In the genomic region with DNA sequence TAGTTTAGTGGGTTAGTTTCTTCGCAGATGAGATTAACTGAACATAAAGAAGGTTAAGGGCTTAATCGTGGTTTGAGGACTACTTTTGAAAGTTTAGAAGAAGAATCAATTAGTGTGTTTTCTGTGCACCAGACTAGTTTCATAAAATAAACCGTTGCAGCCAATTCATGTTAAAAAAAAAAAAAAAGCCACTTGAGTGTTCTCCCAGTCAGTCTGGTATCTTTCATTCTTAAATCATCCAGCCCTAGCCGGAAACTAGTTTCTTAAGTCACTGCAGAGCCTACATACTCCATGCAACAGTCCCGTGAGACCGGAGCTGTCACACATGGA, we compare ENCODE assay signal across 9 mouse cellular contexts. TPM values are rescaled to one million over a fixed set of nuclear protein-coding genes. Genes with fewer than 3 reads are reported as not detected.
A peak's percentile ranks its signal among the peaks of the same experiment; 100 is the strongest.
DNase-seq lines count a peak whose midpoint lies in the region; ATAC-seq and TF ChIP-seq lines count a peak whose summit lies in the region.
"Had no signal": no experiment of that assay in that cellular context is flagged by ENCODE, and none has a peak within 500 bp of the region (broad histone marks: within the 10 kb centered on the region; RNA-seq: fewer than 3 reads in every experiment).

No protein-coding gene starts in this region.

- H3K4me3 ChIP-seq in heart, embryonic 12.5 days = peak overlapping the region; percentile 93
- peak overlapping the region; percentile 64 for H3K4me3 ChIP-seq in ES-Bruce4 (ENCODE audit: low read depth, low read length)
- peak overlapping the region; percentile 56 for H3K4me3 ChIP-seq in forebrain, embryonic 16.5 days (replicated peaks; ENCODE audit: low read length)
- H3K4me3 ChIP-seq in macrophage (ENCODE audit: inconsistent target) = peak overlapping the region; percentile 81

- H3K36me3 ChIP-seq in heart, embryonic 12.5 days = peaks cover 10% of the 10 kb centered on the region; the same call in 1 of the 2 replicates
- H3K36me3 ChIP-seq in ES-Bruce4 (ENCODE audit: control insufficient read depth, insufficient read depth, low read length, poor library complexity, severe bottlenecking) = no peaks in the 10 kb centered on the region
- H3K36me3 ChIP-seq in forebrain, embryonic 16.5 days (ENCODE audit: control insufficient read depth, insufficient read depth) = no peaks in the 10 kb centered on the region
- no peaks in the 10 kb centered on the region for H3K36me3 ChIP-seq in macrophage (ENCODE audit: inconsistent target)

- peak overlapping the region; percentile 81 for H3K4me2 ChIP-seq in heart, embryonic 12.5 days
- H3K4me2 ChIP-seq in forebrain, embryonic 16.5 days (ENCODE audit: low read length) = peak overlapping the region; percentile 94

- peaks cover 15% of the 10 kb centered on the region for H3K4me1 ChIP-seq in heart, embryonic 12.5 days (replicated peaks)
- H3K4me1 ChIP-seq in ES-Bruce4 (ENCODE audit: control insufficient read depth, insufficient read depth, low read length) = peaks cover 1% of the 10 kb centered on the region
- peaks cover 12% of the 10 kb centered on the region for H3K4me1 ChIP-seq in forebrain, embryonic 16.5 days (replicated peaks; ENCODE audit: control insufficient read depth, insufficient read depth, low read length)

- no peak for ATAC-seq in heart, embryonic 12.5 days (ENCODE audit: insufficient number of reproducible peaks, low FRiP score)
- no peak for ATAC-seq in forebrain, embryonic 16.5 days

- 17% methylated on average over 6 of the region's 6 CpGs for WGBS in heart, embryonic 12.5 days
- 15% methylated on average over 6 of the region's 6 CpGs for WGBS in forebrain, embryonic 16.5 days
- 6% methylated on average over 6 of the region's 6 CpGs for WGBS in macrophage (ENCODE audit: missing documents)

- no peak for TF ChIP-seq CTCF in ES-Bruce4 (IDR thresholded peaks at IDR 0.05; ENCODE audit: low read depth, low read length)

- no peak for TF ChIP-seq POLR2A in ES-Bruce4 (IDR thresholded peaks at IDR 0.05; ENCODE audit: insufficient read depth, low read length)

- intact Hi-C loops in heart, postnatal 25 days (cut with DNase I) = no loop called here

- H3K27ac ChIP-seq in heart, embryonic 12.5 days (ENCODE audit: poor library complexity, severe bottlenecking) = peak overlapping the region; percentile 98
- no peak overlapping the region for H3K27ac ChIP-seq in ES-Bruce4 (ENCODE audit: insufficient read depth, low read length)
- H3K27ac ChIP-seq in forebrain, embryonic 16.5 days (ENCODE audit: low read length) = no peak overlapping the region
- peak overlapping the region; percentile 35; the same call in 1 of the 2 replicates for H3K27ac ChIP-seq in macrophage

- no peak for DNase-seq in heart, postnatal 25 days (ENCODE audit: low spot score)
- no peak for DNase-seq in cerebellum, adult 18-20 months
- DNase-seq in right cerebral cortex, adult 2 months (ENCODE audit: low spot score in 2 of 2) = no peak
- no peak for DNase-seq in layer of hippocampus, postnatal 25 days (ENCODE audit: extremely low spot score in 1 of 2, low spot score in 1 of 2)

- peak overlapping the region; percentile 95 for H3K9ac ChIP-seq in heart, embryonic 12.5 days
- peak overlapping the region; percentile 75 for H3K9ac ChIP-seq in ES-Bruce4 (ENCODE audit: low read depth, poor library complexity, severe bottlenecking)
- peak overlapping the region; percentile 92 for H3K9ac ChIP-seq in forebrain, embryonic 16.5 days (replicated peaks; ENCODE audit: low read depth, low read length)

- no peaks in the 10 kb centered on the region for H3K9me3 ChIP-seq in heart, embryonic 12.5 days (replicated peaks)
- H3K9me3 ChIP-seq in ES-Bruce4 (replicated peaks; ENCODE audit: control insufficient read depth, insufficient read depth, low read length, poor library complexity, severe bottlenecking) = no peaks in the 10 kb centered on the region
- no peaks in the 10 kb centered on the region for H3K9me3 ChIP-seq in forebrain, embryonic 16.5 days (ENCODE audit: control insufficient read depth, low read length)

- no peaks in the 10 kb centered on the region for H3K27me3 ChIP-seq in heart, embryonic 12.5 days (replicated peaks)
- H3K27me3 ChIP-seq in ES-Bruce4 (ENCODE audit: control insufficient read depth, insufficient read depth, low read length, poor library complexity, severe bottlenecking) = no peaks in the 10 kb centered on the region
- no peaks in the 10 kb centered on the region for H3K27me3 ChIP-seq in forebrain, embryonic 16.5 days (replicated peaks; ENCODE audit: control insufficient read depth, insufficient read depth, low read length)

- peaks cover 54% of the 10 kb centered on the region for H3K79me2 ChIP-seq in macrophage (ENCODE audit: inconsistent target)

- no peak for TF ChIP-seq EP300 in ES-Bruce4 (IDR thresholded peaks at IDR 0.05; ENCODE audit: insufficient read depth, low read depth, low read length)

RNA-seq across cellular contexts. Expression of gene Fbxo9, which starts 1.3 kb away (rescaled TPM):
- polyA plus RNA-seq in heart, embryonic 12.5 days (2016; fragmentation: Nextera tagmentation; extraction: Ambion mirVana) = 44.2 and 45.9 TPM in 2 replicates
- total RNA-seq in heart, postnatal 25 days (2021) = 10 to 100 TPM; 49.2 to 51.3 TPM
- polyA plus RNA-seq in ES-Bruce4 (2011; ENCODE audit: insufficient read depth, insufficient read length, low read depth, missing spikeins) (16.4 and 19.1 TPM in 2 replicates), macrophage (2018) (20.7 to 20.8 TPM (median 20.8 TPM) in 3 replicates)
- polyA plus RNA-seq in forebrain, embryonic 16.5 days (2015; fragmentation: Nextera tagmentation; extraction: Ambion mirVana) = 56.9 and 60.2 TPM in 2 replicates
- total RNA-seq in macrophage (2018; cell fraction: chromatin; rRNA removed) = 10 to 100 TPM in 23 of 26 experiments, 1 to 10 TPM in 3; 7.9 to 80.0 (median 31.1) TPM
- 10 to 100 TPM in 24 of 26 experiments, 1 to 10 TPM in 2; 8.2 to 20.3 (median 15.4) TPM for total RNA-seq in macrophage (2018; cell fraction: cytosol; rRNA removed)
- 10 to 100 TPM in 20 of 26 experiments, 1 to 10 TPM in 6; 7.3 to 46.1 (median 15.9) TPM for total RNA-seq in macrophage (2018; cell fraction: nucleus; rRNA removed)
- total RNA-seq in layer of hippocampus, postnatal 25 days (2021) = 100 to 1,000 TPM in 1 of 2 experiments, 10 to 100 TPM in 1; 96.4 to 102 TPM

RNA-seq across cellular contexts. Expression of gene Ick, which starts 1.4 kb away (rescaled TPM):
- polyA plus RNA-seq in heart, embryonic 12.5 days (2016; fragmentation: Nextera tagmentation; extraction: Ambion mirVana) = 15.8 and 18.8 TPM in 2 replicates
- total RNA-seq in heart, postnatal 25 days (2021) = 10 to 100 TPM; 14.9 to 15.3 TPM
- polyA plus RNA-seq in ES-Bruce4 (2011; ENCODE audit: insufficient read depth, insufficient read length, low read depth, missing spikeins) (17.1 and 17.5 TPM in 2 replicates), macrophage (2018) (4.0 to 7.3 TPM (median 5.4 TPM) in 3 replicates)
- polyA plus RNA-seq in forebrain, embryonic 16.5 days (2015; fragmentation: Nextera tagmentation; extraction: Ambion mirVana) = 39.4 and 40.4 TPM in 2 replicates
- total RNA-seq in macrophage (2018; cell fraction: chromatin; rRNA removed) = 10 to 100 TPM in 22 of 26 experiments, 1 to 10 TPM in 4; 4.0 to 24.7 (median 16.6) TPM
- 1 to 10 TPM; 3.4 to 8.2 (median 6.1) TPM for total RNA-seq in macrophage (2018; cell fraction: cytosol; rRNA removed)
- 10 to 100 TPM in 12 of 26 experiments, 1 to 10 TPM in 14; 4.6 to 20.3 (median 9.3) TPM for total RNA-seq in macrophage (2018; cell fraction: nucleus; rRNA removed)
- 10 to 100 TPM; 22.6 to 27.0 TPM for total RNA-seq in layer of hippocampus, postnatal 25 days (2021)

RNA-seq across cellular contexts. Expression of gene Gcm1, which starts 55.8 kb away (rescaled TPM):
- not detected in 2 replicates for polyA plus RNA-seq in heart, embryonic 12.5 days (2016; fragmentation: Nextera tagmentation; extraction: Ambion mirVana)
- total RNA-seq in heart, postnatal 25 days (2021) = not detected
- polyA plus RNA-seq in ES-Bruce4 (2011; ENCODE audit: insufficient read depth, insufficient read length, low read depth, missing spikeins) (1.3 and 1.7 TPM in 2 replicates), macrophage (2018) (not detected in 3 replicates)
- polyA plus RNA-seq in forebrain, embryonic 16.5 days (2015; fragmentation: Nextera tagmentation; extraction: Ambion mirVana) = not detected in 2 replicates
- total RNA-seq in macrophage (2018; cell fraction: chromatin; rRNA removed) = not detected
- total RNA-seq in macrophage (2018; cell fraction: cytosol; rRNA removed) = under 1 TPM in 5 of 26 experiments, not detected in 21; 0.05 to 0.08 (median 0.06) TPM
- under 1 TPM in 1 of 26 experiments, not detected in 25; 0.41 TPM for total RNA-seq in macrophage (2018; cell fraction: nucleus; rRNA removed)
- total RNA-seq in layer of hippocampus, postnatal 25 days (2021) = not detected
- polyA plus RNA-seq: large intestine, adult 2 months had no signal

Comparison
In these comparisons a context has a peak if more than half of its experiments do, and no peak if none do; other contexts are left out.
1. H3K27ac ChIP-seq: peak in heart, embryonic 12.5 days (single experiment) and macrophage (single experiment); none in ES-Bruce4 (single experiment) and forebrain, embryonic 16.5 days (single experiment).
2. Peak in every context shown above with its lines, with median percentiles within 50 percentile points of each other: H3K4me3 ChIP-seq and H3K9ac ChIP-seq.